Mouse (Mus musculus): ENCODE results near the gene Enho. TPM values are rescaled to one million over a fixed set of nuclear protein-coding genes. Genes with fewer than 3 reads are reported as not detected.

The Enho gene
- polyA plus RNA-seq, 1 experiment from 2014 or later = 22.8 TPM

- Histone ChIP-seq H3K4me1 (ENCODE audit: control insufficient read depth, insufficient read depth, low read length) (no peaks in the 10 kb centered on the region), H3K4me3 (replicated peaks; ENCODE audit: low read length) (no peak overlapping the region), H3K4me2 (ENCODE audit: low read depth, low read length) (no peak overlapping the region), H3K9ac (ENCODE audit: low read length) (no peak overlapping the region), H3K27me3 (ENCODE audit: control insufficient read depth, insufficient read depth, low read length) (no peaks in the 10 kb centered on the region), H3K27ac (ENCODE audit: low read length) (no peak overlapping the region), H3K36me3 (ENCODE audit: control insufficient read depth, insufficient read depth, low read length) (no peaks in the 10 kb centered on the region), H3K9me3 (replicated peaks; ENCODE audit: control insufficient read depth, low read length) (no peaks in the 10 kb centered on the region)
- no peak for ATAC-seq (ENCODE audit: insufficient read depth, low FRiP score)
- WGBS = 81% methylated on average over 2 of the region's 2 CpGs
Measured at GRCm38 (mm10) chr4:41655525-41655924, 15.4 kb upstream of the Enho start.

GRCm38 (mm10) chr4:41654217-41654616 is 14.1 kb upstream of the Enho start:
- WGBS = 19% methylated on average over 7 of the region's 7 CpGs
- Histone ChIP-seq H3K27ac (ENCODE audit: low read length) (no peak overlapping the region), H3K4me1 (ENCODE audit: control insufficient read depth, insufficient read depth, low read length) (no peaks in the 10 kb centered on the region), H3K36me3 (ENCODE audit: control insufficient read depth, insufficient read depth, low read length) (no peaks in the 10 kb centered on the region), H3K9ac (ENCODE audit: low read length) (no peak overlapping the region), H3K4me2 (ENCODE audit: low read depth, low read length) (no peak overlapping the region), H3K4me3 (replicated peaks; ENCODE audit: low read length) (no peak overlapping the region), H3K9me3 (replicated peaks; ENCODE audit: control insufficient read depth, low read length) (no peaks in the 10 kb centered on the region), H3K27me3 (ENCODE audit: control insufficient read depth, insufficient read depth, low read length) (no peaks in the 10 kb centered on the region)
- no peak for ATAC-seq (ENCODE audit: insufficient read depth, low FRiP score)

GRCm38 (mm10) chr4:41653730-41654129 is 13.6 kb upstream of the Enho start:
- 59% methylated on average over 6 of the region's 6 CpGs for WGBS
- H3K27ac ChIP-seq (ENCODE audit: low read length) = no peak overlapping the region
- H3K4me3 ChIP-seq (replicated peaks; ENCODE audit: low read length) = no peak overlapping the region
- no peak overlapping the region for H3K4me2 ChIP-seq (ENCODE audit: low read depth, low read length)
- no peak for ATAC-seq (ENCODE audit: insufficient read depth, low FRiP score)
- H3K4me1 ChIP-seq (ENCODE audit: control insufficient read depth, insufficient read depth, low read length) = no peaks in the 10 kb centered on the region
- H3K27me3 ChIP-seq (ENCODE audit: control insufficient read depth, insufficient read depth, low read length) = no peaks in the 10 kb centered on the region
- no peaks in the 10 kb centered on the region for H3K9me3 ChIP-seq (replicated peaks; ENCODE audit: control insufficient read depth, low read length)
- H3K36me3 ChIP-seq (ENCODE audit: control insufficient read depth, insufficient read depth, low read length) = no peaks in the 10 kb centered on the region
- H3K9ac ChIP-seq (ENCODE audit: low read length) = no peak overlapping the region

GRCm38 (mm10) chr4:41653296-41653695 is 13.2 kb upstream of the Enho start:
- Histone ChIP-seq H3K4me2 (ENCODE audit: low read depth, low read length) (no peak overlapping the region), H3K27ac (ENCODE audit: low read length) (no peak overlapping the region), H3K4me3 (replicated peaks; ENCODE audit: low read length) (no peak overlapping the region), H3K27me3 (ENCODE audit: control insufficient read depth, insufficient read depth, low read length) (no peaks in the 10 kb centered on the region), H3K9me3 (replicated peaks; ENCODE audit: control insufficient read depth, low read length) (no peaks in the 10 kb centered on the region), H3K4me1 (ENCODE audit: control insufficient read depth, insufficient read depth, low read length) (no peaks in the 10 kb centered on the region), H3K36me3 (ENCODE audit: control insufficient read depth, insufficient read depth, low read length) (no peaks in the 10 kb centered on the region), H3K9ac (ENCODE audit: low read length) (no peak overlapping the region)
- WGBS = 43% methylated on average over 6 of the region's 6 CpGs
- ATAC-seq (ENCODE audit: insufficient read depth, low FRiP score) = no peak

- H3K4me2 ChIP-seq (ENCODE audit: low read depth, low read length) = no peak overlapping the region
- H3K36me3 ChIP-seq (ENCODE audit: control insufficient read depth, insufficient read depth, low read length) = no peaks in the 10 kb centered on the region
- WGBS = 68% methylated on average over 7 of the region's 7 CpGs
- no peak overlapping the region for H3K9ac ChIP-seq (ENCODE audit: low read length)
- H3K4me1 ChIP-seq (ENCODE audit: control insufficient read depth, insufficient read depth, low read length) = no peaks in the 10 kb centered on the region
- no peaks in the 10 kb centered on the region for H3K9me3 ChIP-seq (replicated peaks; ENCODE audit: control insufficient read depth, low read length)
- no peak overlapping the region for H3K4me3 ChIP-seq (replicated peaks; ENCODE audit: low read length)
- H3K27ac ChIP-seq (ENCODE audit: low read length) = no peak overlapping the region
- H3K27me3 ChIP-seq (ENCODE audit: control insufficient read depth, insufficient read depth, low read length) = no peaks in the 10 kb centered on the region
- ATAC-seq (ENCODE audit: insufficient read depth, low FRiP score) = no peak
Measured at GRCm38 (mm10) chr4:41648627-41649026, 8.5 kb upstream of the Enho start.

- Histone ChIP-seq H3K4me1 (ENCODE audit: control insufficient read depth, insufficient read depth, low read length) (no peaks in the 10 kb centered on the region), H3K27ac (ENCODE audit: low read length) (no peak overlapping the region), H3K36me3 (ENCODE audit: control insufficient read depth, insufficient read depth, low read length) (no peaks in the 10 kb centered on the region), H3K4me3 (replicated peaks; ENCODE audit: low read length) (no peak overlapping the region), H3K9me3 (replicated peaks; ENCODE audit: control insufficient read depth, low read length) (no peaks in the 10 kb centered on the region), H3K27me3 (ENCODE audit: control insufficient read depth, insufficient read depth, low read length) (no peaks in the 10 kb centered on the region), H3K4me2 (ENCODE audit: low read depth, low read length) (no peak overlapping the region), H3K9ac (ENCODE audit: low read length) (no peak overlapping the region)
- WGBS = 57% methylated on average over 4 of the region's 4 CpGs
- ATAC-seq (ENCODE audit: insufficient read depth, low FRiP score) = no peak
Measured at GRCm38 (mm10) chr4:41648157-41648556, 8.0 kb upstream of the Enho start.

- H3K27me3 ChIP-seq (ENCODE audit: control insufficient read depth, insufficient read depth, low read length) = no peaks in the 10 kb centered on the region
- peak; percentile 47; the same call in 1 of the 2 replicates for ATAC-seq (ENCODE audit: insufficient read depth, low FRiP score)
- H3K4me1 ChIP-seq (ENCODE audit: control insufficient read depth, insufficient read depth, low read length) = no peaks in the 10 kb centered on the region
- no peak overlapping the region for H3K27ac ChIP-seq (ENCODE audit: low read length)
- no peaks in the 10 kb centered on the region for H3K36me3 ChIP-seq (ENCODE audit: control insufficient read depth, insufficient read depth, low read length)
- H3K4me3 ChIP-seq (replicated peaks; ENCODE audit: low read length) = no peak overlapping the region
- no peak overlapping the region for H3K4me2 ChIP-seq (ENCODE audit: low read depth, low read length)
- no peaks in the 10 kb centered on the region for H3K9me3 ChIP-seq (replicated peaks; ENCODE audit: control insufficient read depth, low read length)
- no peak overlapping the region for H3K9ac ChIP-seq (ENCODE audit: low read length)
- 20% methylated on average over 5 of the region's 5 CpGs for WGBS
Measured at GRCm38 (mm10) chr4:41645488-41645887, 5.4 kb upstream of the Enho start.

GRCm38 (mm10) chr4:41641199-41641822 is 1.2 kb upstream of the Enho start:
- WGBS = 82% methylated on average over 6 of the region's 6 CpGs
- H3K4me1 ChIP-seq (ENCODE audit: control insufficient read depth, insufficient read depth, low read length) = 0 out of 2 replicates have a peak, but pooled peaks cover 9% of the 10 kb centered on the region
- H3K27ac ChIP-seq (ENCODE audit: low read length) = no peak overlapping the region
- no peak for ATAC-seq (ENCODE audit: insufficient read depth, low FRiP score)
- no peak overlapping the region for H3K4me3 ChIP-seq (replicated peaks; ENCODE audit: low read length)
- H3K9ac ChIP-seq (ENCODE audit: low read length) = no peak overlapping the region
- no peak overlapping the region for H3K4me2 ChIP-seq (ENCODE audit: low read depth, low read length)
- no peaks in the 10 kb centered on the region for H3K27me3 ChIP-seq (ENCODE audit: control insufficient read depth, insufficient read depth, low read length)
- no peaks in the 10 kb centered on the region for H3K36me3 ChIP-seq (ENCODE audit: control insufficient read depth, insufficient read depth, low read length)
- H3K9me3 ChIP-seq (replicated peaks; ENCODE audit: control insufficient read depth, low read length) = no peaks in the 10 kb centered on the region

GRCm38 (mm10) chr4:41639214-41639841 is 796 bp downstream of the Enho start:
- Histone ChIP-seq H3K9ac (ENCODE audit: low read length) (peak overlapping the region; percentile 78), H3K4me3 (replicated peaks; ENCODE audit: low read length) (peak overlapping the region; percentile 56), H3K36me3 (ENCODE audit: control insufficient read depth, insufficient read depth, low read length) (no peaks in the 10 kb centered on the region), H3K9me3 (replicated peaks; ENCODE audit: control insufficient read depth, low read length) (no peaks in the 10 kb centered on the region), H3K27me3 (ENCODE audit: control insufficient read depth, insufficient read depth, low read length) (no peaks in the 10 kb centered on the region), H3K4me2 (ENCODE audit: low read depth, low read length) (peak overlapping the region; percentile 79), H3K27ac (ENCODE audit: low read length) (peak overlapping the region; percentile 55), H3K4me1 (ENCODE audit: control insufficient read depth, insufficient read depth, low read length) (peaks cover 15% of the 10 kb centered on the region; the same call in 1 of the 2 replicates)
- no peak for ATAC-seq (ENCODE audit: insufficient read depth, low FRiP score)
- WGBS = 23% methylated on average over 10 of the region's 10 CpGs

All from stomach, embryonic 16.5 days (tissue).